Mouse (Mus musculus) limb, embryonic 11.5 days (tissue): ENCODE data around the gene Tfdp1. TPM values are rescaled to one million over a fixed set of nuclear protein-coding genes. Genes with fewer than 3 reads are reported as not detected.

ENCODE experiments used
- ATAC-seq: fragments of 200-750 bp; cut with Nextera tagmentation; 2 replicates; pipeline ENCODE4 v1.8.0; 2017; ENCODE audit warnings: low read depth; ENCODE audit not compliant: insufficient number of reproducible peaks, low FRiP score, low TSS enrichment
- DNase-seq: peaks from one replicate; pipeline ENCODE4 v3.0.0-alpha.2; 2015; ENCODE audit warnings: low spot score
- H3K27ac ChIP-seq: fragments of 300-500 bp; sonication (generic); replicated peaks from 2 replicates; pipeline ENCODE4 v1.5.1; 2014; ENCODE audit warnings: low read depth, mild to moderate bottlenecking, low read length
- H3K27me3 ChIP-seq: fragments of 300-500 bp; sonication (generic); 2 replicates; pipeline ENCODE4 v1.6.1; 2014; ENCODE audit warnings: mild to moderate bottlenecking, low read length, mixed read lengths; ENCODE audit not compliant: control insufficient read depth, insufficient read depth
- H3K36me3 ChIP-seq: fragments of 300-500 bp; sonication (generic); 2 replicates; pipeline ENCODE4 v1.6.1; 2014; ENCODE audit warnings: mild to moderate bottlenecking, low read length, moderate library complexity, mixed read lengths; ENCODE audit not compliant: control insufficient read depth, insufficient read depth
- H3K4me1 ChIP-seq: fragments of 300-500 bp; sonication (generic); 2 replicates; pipeline ENCODE4 v1.6.1; 2014; ENCODE audit warnings: low read length, mixed read lengths; ENCODE audit not compliant: control insufficient read depth, insufficient read depth
- H3K4me2 ChIP-seq: fragments of 300-500 bp; sonication (generic); 2 replicates; pipeline ENCODE4 v1.6.1; 2014; ENCODE audit warnings: low read depth, mild to moderate bottlenecking, moderate library complexity; ENCODE audit not compliant: severe bottlenecking
- H3K4me3 ChIP-seq: fragments of 300-500 bp; sonication (generic); 2 replicates; pipeline ENCODE4 v1.5.1; 2014; ENCODE audit warnings: low read depth, low read length
- H3K9ac ChIP-seq: fragments of 300-500 bp; sonication (generic); 2 replicates; pipeline ENCODE4 v1.6.1; 2014; ENCODE audit warnings: mild to moderate bottlenecking, low read length
- H3K9me3 ChIP-seq: fragments of 300-500 bp; sonication (generic); 2 replicates; pipeline ENCODE4 v1.6.1; 2016; ENCODE audit warnings: low read length; ENCODE audit not compliant: control insufficient read depth
- WGBS: fragments of 180-500 bp; shearing (Covaris S2); extraction: QIAGEN DNeasy Blood & Tissue Kit; methylation state at CpG from one replicate; pipeline ENCODE4 v1.1.7; 2014; 5-methylcytosine and 5-hydroxymethylcytosine counted together
- polyA plus RNA-seq: library from polyadenylated mRNA; unstranded; fragments of >200 nt; fragmentation: Nextera tagmentation; extraction: Ambion mirVana; gene quantifications from 2 replicates; pipeline ENCODE4 v1.2.1, GENCODE M21; 2014

Gene Tfdp1
- polyA plus RNA-seq, 1 experiment from 2014 or later = 196 TPM

DNA sequence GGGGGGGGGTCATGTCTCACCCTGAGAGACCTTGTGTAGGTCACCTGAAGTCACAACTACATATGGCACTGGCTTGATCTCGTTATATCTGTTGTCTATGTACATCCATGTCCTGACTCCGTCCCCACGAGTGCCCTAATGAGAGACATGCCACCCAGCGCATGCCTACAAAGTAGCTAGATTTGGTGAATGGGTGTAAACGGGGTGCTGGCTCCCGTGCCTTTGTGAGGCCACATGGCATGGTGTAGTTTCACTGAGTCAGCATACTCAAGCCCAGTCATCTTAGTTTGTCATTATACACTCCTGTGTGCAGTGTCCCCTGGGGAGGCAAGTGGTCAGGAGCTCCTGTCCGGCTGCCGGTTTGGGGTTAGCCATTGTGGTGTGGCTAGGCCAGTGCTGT is 2.1 kb downstream of the Tfdp1 start:
- Histone ChIP-seq H3K4me1 (no peaks in the 10 kb centered on the region), H3K36me3 (peaks cover 18% of the 10 kb centered on the region), H3K4me2 (no peak overlapping the region), H3K27me3 (no peaks in the 10 kb centered on the region), H3K9ac (no peak overlapping the region), H3K9me3 (no peaks in the 10 kb centered on the region), H3K4me3 (no peak overlapping the region), H3K27ac (no peak overlapping the region)
- 87% methylated on average over 8 of the region's 8 CpGs for WGBS
- ATAC-seq (no peak), DNase-seq (no peak)

DNA sequence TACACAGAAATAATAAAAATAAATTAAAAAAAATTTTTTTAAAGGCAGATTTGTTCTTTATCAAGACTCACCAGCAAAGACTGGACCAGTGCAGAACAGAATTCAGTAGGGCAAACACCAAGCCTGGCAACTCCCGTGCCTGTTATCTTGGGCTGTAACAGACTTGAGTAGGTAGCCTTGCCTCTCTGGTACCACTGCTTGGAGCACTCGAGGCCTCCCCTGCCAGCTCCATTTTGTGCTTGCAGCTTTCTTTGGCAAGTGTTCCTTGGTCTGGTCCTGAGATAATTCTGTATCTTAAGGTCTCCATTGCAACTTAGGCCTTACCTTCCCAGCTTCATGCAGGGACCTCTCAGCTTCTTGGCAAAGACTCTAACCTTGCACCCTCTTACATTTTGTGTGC is 3.8 kb downstream of the Tfdp1 start:
- Histone ChIP-seq H3K9ac (no peak overlapping the region), H3K4me2 (no peak overlapping the region), H3K9me3 (no peaks in the 10 kb centered on the region), H3K27me3 (no peaks in the 10 kb centered on the region), H3K4me3 (no peak overlapping the region), H3K36me3 (peaks cover 27% of the 10 kb centered on the region), H3K4me1 (no peaks in the 10 kb centered on the region), H3K27ac (no peak overlapping the region)
- 80% methylated on average over 2 of the region's 2 CpGs for WGBS
- DNase-seq = no peak
- no peak for ATAC-seq

DNA sequence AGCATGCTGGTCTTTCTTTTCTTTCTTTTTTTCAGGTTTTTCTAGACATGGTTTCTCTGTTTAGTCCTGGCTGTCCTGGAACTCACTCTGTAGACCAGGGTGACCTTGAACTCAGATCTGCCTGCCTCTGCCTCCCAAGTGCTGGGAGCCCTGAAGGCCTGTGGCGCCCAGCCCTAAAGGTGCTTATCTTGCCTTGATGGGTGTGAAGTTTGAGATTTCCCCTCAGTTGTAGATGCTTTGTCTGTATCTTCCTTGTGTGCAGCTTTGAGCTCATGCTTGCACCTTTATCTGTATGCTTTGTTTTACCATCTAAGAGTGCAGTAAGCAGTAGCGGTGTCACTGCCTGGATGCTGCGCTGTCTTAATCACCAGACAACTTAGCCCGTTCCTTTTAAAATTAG is 4.6 kb downstream of the Tfdp1 start:
- Histone ChIP-seq H3K9me3 (no peaks in the 10 kb centered on the region), H3K4me3 (no peak overlapping the region), H3K9ac (no peak overlapping the region), H3K36me3 (peaks cover 33% of the 10 kb centered on the region), H3K4me2 (no peak overlapping the region), H3K27me3 (no peaks in the 10 kb centered on the region), H3K4me1 (no peaks in the 10 kb centered on the region), H3K27ac (no peak overlapping the region)
- DNase-seq = no peak
- WGBS = 96% methylated on average over 4 of the region's 4 CpGs
- ATAC-seq = no peak

DNA sequence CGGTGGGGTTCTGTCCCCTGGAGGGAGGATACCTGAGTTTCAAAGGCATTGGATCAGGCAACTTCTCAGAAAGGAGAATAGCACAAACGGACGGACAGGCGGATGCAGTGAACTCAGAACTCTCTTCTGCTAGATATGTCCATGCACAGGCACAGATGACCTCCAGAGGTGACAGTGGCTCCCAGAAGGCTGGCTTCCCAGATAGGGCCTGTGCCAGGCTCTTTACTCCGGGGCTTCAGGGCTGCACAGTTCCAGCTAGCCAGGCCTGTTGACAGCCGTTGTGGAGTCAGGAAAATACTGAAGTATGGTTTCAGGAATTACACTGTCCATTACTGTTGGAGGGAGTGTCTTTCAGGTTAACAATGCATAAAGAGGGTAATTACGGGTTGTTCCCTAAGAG is 11.5 kb downstream of the Tfdp1 start:
- H3K36me3 ChIP-seq = peaks cover 40% of the 10 kb centered on the region; the same call in 1 of the 2 replicates
- H3K27ac ChIP-seq = no peak overlapping the region
- 88% methylated on average over 7 of the region's 7 CpGs for WGBS
- ATAC-seq = no peak
- no peak overlapping the region for H3K9ac ChIP-seq
- no peak overlapping the region for H3K4me3 ChIP-seq
- no peaks in the 10 kb centered on the region for H3K9me3 ChIP-seq
- no peak overlapping the region for H3K4me2 ChIP-seq
- no peaks in the 10 kb centered on the region for H3K4me1 ChIP-seq
- DNase-seq = no peak
- no peaks in the 10 kb centered on the region for H3K27me3 ChIP-seq

DNA sequence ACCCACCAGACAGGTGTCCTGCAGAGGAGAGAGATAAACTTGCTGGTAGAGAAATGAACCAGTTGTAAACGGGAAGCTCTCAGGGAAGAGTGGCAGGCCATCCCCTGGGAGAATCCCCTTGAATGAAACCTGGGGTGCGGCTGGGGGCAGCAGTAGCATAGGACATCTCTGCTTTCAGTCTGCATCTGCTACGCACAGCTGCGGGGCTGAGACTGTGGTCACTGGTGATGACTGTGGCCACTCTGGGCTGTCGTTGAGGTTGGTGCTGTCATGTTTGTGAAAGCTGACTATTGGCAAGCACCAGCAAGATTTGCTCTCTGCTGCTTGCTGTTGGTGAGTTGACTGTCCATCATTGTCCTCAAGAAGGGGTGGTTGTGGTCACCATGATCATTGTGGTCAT is 13.0 kb downstream of the Tfdp1 start:
- WGBS = 90% methylated on average over 5 of the region's 5 CpGs

DNA sequence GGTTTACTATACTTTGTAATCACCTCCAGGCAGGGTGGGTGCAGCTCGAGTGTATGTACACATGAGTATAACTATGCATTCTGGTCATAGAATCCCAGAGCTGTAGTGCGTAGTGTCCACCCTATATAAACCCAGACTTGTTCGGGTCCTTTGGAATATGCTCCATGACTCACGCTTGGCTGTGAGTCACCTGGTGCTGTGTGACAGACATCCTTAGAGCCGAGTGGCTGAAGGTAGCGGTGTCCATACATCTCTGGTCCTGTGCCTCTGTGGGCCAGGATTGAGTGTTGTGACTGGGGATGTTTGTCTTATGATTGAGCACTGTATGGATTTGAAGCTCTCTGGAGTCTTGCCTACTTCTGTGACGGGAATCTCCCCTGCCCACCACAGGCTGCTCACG is 14.1 kb downstream of the Tfdp1 start:
- no peak for DNase-seq
- ATAC-seq = no peak

More for the DNA sequence above, 13.0 kb downstream of the Tfdp1 start:
- Histone ChIP-seq H3K9me3 (no peaks in the 10 kb centered on the region), H3K27me3 (no peaks in the 10 kb centered on the region), H3K4me2 (no peak overlapping the region), H3K4me1 (no peaks in the 10 kb centered on the region), H3K9ac (no peak overlapping the region), H3K36me3 (peaks cover 38% of the 10 kb centered on the region), H3K4me3 (no peak overlapping the region), H3K27ac (no peak overlapping the region)
- no peak for DNase-seq
- no peak for ATAC-seq

DNA sequence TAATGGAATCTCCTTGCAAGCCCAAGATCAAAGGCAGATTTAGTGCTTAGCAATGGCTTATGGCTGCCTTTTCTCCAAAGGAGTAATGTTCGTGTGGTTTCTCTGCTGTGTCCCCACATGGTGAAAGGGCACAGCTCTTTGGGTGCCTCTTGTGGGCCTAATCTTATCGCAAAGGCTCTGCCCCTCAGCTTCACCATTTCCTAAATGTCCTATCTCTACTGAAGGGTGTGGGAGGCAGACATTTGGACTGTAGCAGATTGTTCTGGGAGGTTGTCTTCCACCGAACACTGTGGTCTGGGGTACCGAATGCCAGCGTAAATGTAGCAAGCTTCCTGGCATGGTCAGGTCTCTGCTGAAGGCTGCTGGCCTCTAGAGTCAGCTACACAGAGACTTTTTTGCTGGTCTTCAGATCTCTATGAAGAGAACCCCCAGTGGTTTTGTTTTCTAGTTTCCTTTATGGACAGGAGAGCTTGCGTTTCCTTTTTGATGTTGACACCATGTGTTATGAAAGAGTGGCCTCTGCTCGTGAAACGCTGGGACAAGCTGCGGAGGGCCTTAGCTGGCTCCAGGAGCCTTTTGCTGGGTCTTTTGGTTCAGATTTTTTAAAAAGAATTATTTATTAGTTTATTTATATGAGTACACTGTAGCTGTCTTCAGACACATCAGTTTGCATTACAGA is 14.7 kb downstream of the Tfdp1 start:
- no peak overlapping the region for H3K4me3 ChIP-seq
- WGBS = 83% methylated on average over 9 of the region's 9 CpGs
- DNase-seq = no peak
- peaks cover 35% of the 10 kb centered on the region for H3K36me3 ChIP-seq
- no peaks in the 10 kb centered on the region for H3K27me3 ChIP-seq
- no peak overlapping the region for H3K27ac ChIP-seq
- H3K9me3 ChIP-seq = no peaks in the 10 kb centered on the region
- ATAC-seq = no peak
- no peak overlapping the region for H3K4me2 ChIP-seq
- H3K4me1 ChIP-seq = no peaks in the 10 kb centered on the region
- H3K9ac ChIP-seq = no peak overlapping the region

More for the DNA sequence above, 14.1 kb downstream of the Tfdp1 start:
- H3K27me3 ChIP-seq = no peaks in the 10 kb centered on the region
- H3K9me3 ChIP-seq = no peaks in the 10 kb centered on the region
- no peaks in the 10 kb centered on the region for H3K4me1 ChIP-seq
- no peak overlapping the region for H3K9ac ChIP-seq
- no peak overlapping the region for H3K27ac ChIP-seq
- H3K4me2 ChIP-seq = no peak overlapping the region
- WGBS = 90% methylated on average over 8 of the region's 8 CpGs
- H3K36me3 ChIP-seq = peaks cover 40% of the 10 kb centered on the region
- H3K4me3 ChIP-seq = no peak overlapping the region

DNA sequence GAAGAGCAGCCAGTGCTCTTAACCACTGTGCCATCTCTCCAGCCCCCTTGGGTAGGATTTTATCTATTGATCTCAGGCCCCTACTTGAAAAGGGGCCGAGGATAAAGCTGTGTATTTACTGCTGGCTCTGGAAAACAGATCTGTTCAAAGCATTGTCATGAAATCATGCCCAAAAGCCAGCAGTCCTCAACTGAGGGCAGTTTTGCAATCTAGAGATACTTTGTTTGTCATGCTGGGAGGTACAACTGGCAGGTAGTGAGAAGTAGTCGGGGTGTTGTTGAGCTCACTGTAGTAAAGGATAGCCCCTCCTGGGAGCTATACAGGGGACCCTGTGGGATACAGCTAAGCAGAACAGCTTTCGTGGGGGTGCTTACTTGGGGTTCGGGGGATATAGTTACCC is 15.3 kb downstream of the Tfdp1 start:
- Histone ChIP-seq H3K4me2 (no peak overlapping the region), H3K4me3 (no peak overlapping the region), H3K36me3 (peaks cover 38% of the 10 kb centered on the region), H3K27me3 (no peaks in the 10 kb centered on the region), H3K4me1 (no peaks in the 10 kb centered on the region), H3K9me3 (no peaks in the 10 kb centered on the region), H3K9ac (no peak overlapping the region), H3K27ac (no peak overlapping the region)
- DNase-seq (no peak), ATAC-seq (no peak)
- 90% methylated on average over 4 of the region's 4 CpGs for WGBS

DNA sequence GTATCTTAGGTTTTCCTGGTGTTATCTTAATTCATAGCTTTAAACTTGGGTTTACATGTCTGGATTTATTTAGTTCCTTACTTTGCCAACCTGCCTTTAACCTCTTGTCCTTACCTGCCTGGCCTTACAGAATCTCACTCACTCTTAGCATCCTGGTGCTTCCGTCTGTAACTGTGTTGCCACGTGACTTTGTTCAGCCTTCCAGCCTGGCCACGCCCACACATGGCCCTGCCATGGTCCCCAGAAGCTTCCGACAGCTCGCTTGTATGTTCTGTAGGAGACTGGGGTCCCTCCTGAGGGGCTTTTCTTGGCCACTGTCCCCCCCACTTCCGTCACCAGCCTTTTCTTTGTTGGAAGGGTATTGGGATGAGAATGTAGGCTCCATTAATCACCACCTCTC is 17.7 kb downstream of the Tfdp1 start:
- no peak for DNase-seq
- Histone ChIP-seq H3K9me3 (no peaks in the 10 kb centered on the region), H3K4me3 (no peak overlapping the region), H3K4me2 (no peak overlapping the region), H3K27me3 (no peaks in the 10 kb centered on the region), H3K27ac (no peak overlapping the region), H3K9ac (no peak overlapping the region), H3K36me3 (peaks cover 49% of the 10 kb centered on the region), H3K4me1 (no peaks in the 10 kb centered on the region)
- ATAC-seq = no peak
- 88% methylated on average over 6 of the region's 6 CpGs for WGBS
